Mouse (Mus musculus) C2C12 (cell line): ENCODE measurements around the gene Agbl3.

ENCODE experiments used
- CEBPB ChIP-seq: IDR thresholded peaks from one replicate; pipeline ENCODE4 v1.6.1; 2011; ENCODE audit warnings: low read depth, mild to moderate bottlenecking, control low read depth, moderate library complexity
- CTCF ChIP-seq: IDR thresholded peaks from one replicate; pipeline ENCODE4 v1.5.1; 2011; ENCODE audit not compliant: control insufficient read depth, insufficient read depth, insufficient read length
- FOSL1 ChIP-seq: IDR thresholded peaks from one replicate; pipeline ENCODE4 v1.8.0; 2011; ENCODE audit warnings: mild to moderate bottlenecking, low read length; ENCODE audit not compliant: poor library complexity, insufficient read depth, severe bottlenecking
- MAX ChIP-seq: IDR thresholded peaks from one replicate; pipeline ENCODE4 v1.6.1; 2011; ENCODE audit warnings: mild to moderate bottlenecking, control low read depth
- MYOD1 ChIP-seq: IDR thresholded peaks from one replicate; pipeline ENCODE4 v1.6.1; 2011; ENCODE audit warnings: low read depth; ENCODE audit not compliant: control insufficient read depth, insufficient read length
- MYOG ChIP-seq: IDR thresholded peaks from one replicate; pipeline ENCODE4 v1.6.1; 2011; ENCODE audit not compliant: control insufficient read depth, insufficient read length; ENCODE audit errors: extremely low read depth
- USF1 ChIP-seq: IDR thresholded peaks from one replicate; pipeline ENCODE4 v1.6.1; 2011; ENCODE audit warnings: low read depth, mild to moderate bottlenecking, control low read depth, moderate library complexity

DNA sequence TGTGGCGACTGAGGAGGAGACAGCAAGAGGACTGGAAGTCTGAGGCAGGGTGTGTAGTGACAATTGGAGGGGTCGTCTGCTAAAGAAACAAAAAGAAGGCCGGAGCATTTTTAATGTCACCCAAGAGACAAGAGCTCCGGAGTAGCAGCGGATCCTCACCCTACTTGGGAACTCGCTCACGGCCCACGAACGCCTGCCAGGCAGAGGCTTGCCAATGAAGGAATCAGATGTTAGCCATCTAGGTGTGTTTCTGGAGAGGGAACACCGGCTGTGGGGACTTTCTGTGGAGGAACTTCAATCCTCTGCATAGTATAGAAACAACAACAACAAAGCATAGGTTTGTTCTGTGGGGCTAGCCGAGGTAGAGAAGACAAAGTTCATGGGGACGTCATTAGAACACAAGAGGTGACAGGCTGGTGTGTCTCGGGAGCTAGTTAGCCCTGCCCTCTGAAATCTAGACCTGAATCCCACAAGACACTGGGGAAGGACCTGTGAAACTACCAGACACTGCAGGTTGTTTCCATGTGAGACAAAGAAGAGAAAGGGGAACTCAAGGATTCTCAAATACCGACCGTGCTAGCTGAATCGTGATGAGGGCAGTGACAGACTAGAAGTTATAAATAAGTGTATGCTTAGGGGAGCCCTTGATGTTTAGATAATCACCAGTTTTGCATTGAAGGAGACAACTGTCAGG is 87.2 kb downstream of the Agbl3 start:
- no peak for TF ChIP-seq CTCF
- no peak for TF ChIP-seq CEBPB
- no peak for TF ChIP-seq USF1
- no peak for TF ChIP-seq MYOD1
- no peak for TF ChIP-seq MAX
- TF ChIP-seq MYOG: no peak
- no peak for TF ChIP-seq FOSL1
